Mouse (Mus musculus) kidney, adult 2 months (tissue): ENCODE measurements around the gene Gria1. TPM values are rescaled to one million over a fixed set of nuclear protein-coding genes. Genes with fewer than 3 reads are reported as not detected.

Experiments
- DNase-seq: peaks from one replicate; pipeline ENCODE4 v3.0.0; 2021
- H3K27ac ChIP-seq: fragments of 200-500 bp; 2 replicates; pipeline ENCODE4 v1.5.1; 2012; ENCODE audit warnings: low read depth, low read length, control low read depth, inconsistent platforms; ENCODE audit not compliant: insufficient read depth
- H3K27me3 ChIP-seq: fragments of 200-500 bp; replicated peaks from 2 replicates; pipeline ENCODE4 v1.6.1; 2012; ENCODE audit warnings: mild to moderate bottlenecking, moderate library complexity, low read length, inconsistent platforms; ENCODE audit not compliant: control insufficient read depth, insufficient read depth
- H3K36me3 ChIP-seq: fragments of 200-500 bp; 2 replicates; pipeline ENCODE4 v1.6.1; 2012; ENCODE audit warnings: mild to moderate bottlenecking, moderate library complexity, low read length, inconsistent platforms; ENCODE audit not compliant: control insufficient read depth, insufficient read depth
- H3K4me1 ChIP-seq: fragments of 200-500 bp; 2 replicates; pipeline ENCODE4 v1.6.1; 2011; ENCODE audit warnings: low read length; ENCODE audit not compliant: control insufficient read depth, insufficient read depth
- H3K4me3 ChIP-seq: fragments of 200-500 bp; 2 replicates; pipeline ENCODE4 v1.5.1; 2011; ENCODE audit warnings: mild to moderate bottlenecking, low read depth, low read length, control low read depth; ENCODE audit not compliant: insufficient read depth
- CTCF ChIP-seq: fragments of 200-500 bp; conservative IDR thresholded peaks from 2 replicates; pipeline ENCODE4 v1.5.1; 2011; ENCODE audit warnings: low read depth, mild to moderate bottlenecking, control low read depth, low read length, moderate library complexity, mixed read lengths; ENCODE audit not compliant: insufficient read depth, insufficient read length
- POLR2A ChIP-seq: fragments of 200-500 bp; IDR thresholded peaks from one replicate; pipeline ENCODE4 v1.6.1; 2011; ENCODE audit warnings: low read depth, low read length, control low read depth
- WGBS: fragments of 180-500 bp; shearing (Covaris S2); methylation state at CpG from one replicate; pipeline ENCODE4 v1.1.7; 2018; 5-methylcytosine and 5-hydroxymethylcytosine counted together
- polyA plus RNA-seq: library from polyadenylated mRNA; depleted of rRNA; stranded (reverse); fragments of >200 nt; gene quantifications from 2 replicates; pipeline ENCODE4 v1.2.3, GENCODE M21; 2012

Gria1 gene
- polyA plus RNA-seq, 1 experiment: 0.17 TPM

- Histone ChIP-seq H3K4me1 (no peaks in the 10 kb centered on the region), H3K4me3 (no peak overlapping the region), H3K27me3 (peaks cover 2% of the 10 kb centered on the region; the same call in 1 of the 2 replicates), H3K36me3 (no peaks in the 10 kb centered on the region), H3K27ac (no peak overlapping the region)
- 51% methylated on average over 7 of the region's 7 CpGs for WGBS
- no peak for DNase-seq
- TF ChIP-seq POLR2A: no peak
- TF ChIP-seq CTCF: no peak
Measured at GRCm38 (mm10) chr11:57145192-57145591, 134.0 kb downstream of the Gria1 start.

- no peak for DNase-seq
- peaks cover 2% of the 10 kb centered on the region; the same call in 1 of the 2 replicates for H3K27me3 ChIP-seq
- no peak for TF ChIP-seq POLR2A
- no peak for TF ChIP-seq CTCF
- 40% methylated on average over 7 of the region's 7 CpGs for WGBS
- H3K4me3 ChIP-seq: no peak overlapping the region
- no peak overlapping the region for H3K27ac ChIP-seq
- H3K4me1 ChIP-seq: no peaks in the 10 kb centered on the region
- H3K36me3 ChIP-seq: no peaks in the 10 kb centered on the region
Measured at GRCm38 (mm10) chr11:57145704-57146103, 134.5 kb downstream of the Gria1 start.

- H3K36me3 ChIP-seq: no peaks in the 10 kb centered on the region
- peak; percentile 6 for DNase-seq
- H3K27ac ChIP-seq: no peak overlapping the region
- peaks cover 2% of the 10 kb centered on the region; the same call in 1 of the 2 replicates for H3K27me3 ChIP-seq
- 65% methylated on average over 4 of the region's 4 CpGs for WGBS
- no peak for TF ChIP-seq POLR2A
- no peak for TF ChIP-seq CTCF
- no peak overlapping the region for H3K4me3 ChIP-seq
- no peaks in the 10 kb centered on the region for H3K4me1 ChIP-seq
Measured at GRCm38 (mm10) chr11:57151674-57152073, 140.5 kb downstream of the Gria1 start.

GRCm38 (mm10) chr11:57154998-57155397 is 143.8 kb downstream of the Gria1 start:
- Histone ChIP-seq H3K27me3 (no peaks in the 10 kb centered on the region; the same call in 1 of the 2 replicates), H3K27ac (no peak overlapping the region), H3K4me3 (no peak overlapping the region), H3K36me3 (no peaks in the 10 kb centered on the region), H3K4me1 (no peaks in the 10 kb centered on the region)
- no peak for DNase-seq
- TF ChIP-seq POLR2A: no peak
- no peak for TF ChIP-seq CTCF
- 81% methylated on average over 8 of the region's 8 CpGs for WGBS

- WGBS: 48% methylated on average over 3 of the region's 3 CpGs
- H3K36me3 ChIP-seq: no peaks in the 10 kb centered on the region
- H3K27ac ChIP-seq: no peak overlapping the region
- no peaks in the 10 kb centered on the region for H3K4me1 ChIP-seq
- H3K27me3 ChIP-seq: no peaks in the 10 kb centered on the region; the same call in 1 of the 2 replicates
- no peak for DNase-seq
- no peak overlapping the region for H3K4me3 ChIP-seq
- TF ChIP-seq CTCF (no peak), POLR2A (no peak)
Measured at GRCm38 (mm10) chr11:57159412-57159811, 148.2 kb downstream of the Gria1 start.

- H3K27ac ChIP-seq: no peak overlapping the region
- no peaks in the 10 kb centered on the region for H3K4me1 ChIP-seq
- no peaks in the 10 kb centered on the region; the same call in 1 of the 2 replicates for H3K27me3 ChIP-seq
- no peak overlapping the region for H3K4me3 ChIP-seq
- H3K36me3 ChIP-seq: no peaks in the 10 kb centered on the region
- TF ChIP-seq POLR2A (no peak), CTCF (no peak)
- DNase-seq: no peak
- 95% methylated on average over 8 of the region's 8 CpGs for WGBS
Measured at GRCm38 (mm10) chr11:57160076-57160475, 148.9 kb downstream of the Gria1 start.

GRCm38 (mm10) chr11:57162931-57163330 is 151.7 kb downstream of the Gria1 start:
- TF ChIP-seq CTCF: no peak
- TF ChIP-seq POLR2A: no peak
- Histone ChIP-seq H3K36me3 (no peaks in the 10 kb centered on the region), H3K27ac (no peak overlapping the region), H3K4me1 (no peaks in the 10 kb centered on the region), H3K4me3 (no peak overlapping the region), H3K27me3 (no peaks in the 10 kb centered on the region)
- whole genome bisulfite sequencing: 85% methylated on average over 6 of the region's 6 CpGs
- no peak for DNase-seq
